Mouse (Mus musculus): Measurements from ENCODE around the gene Adgra3. TPM values are rescaled to one million over a fixed set of nuclear protein-coding genes. Genes with fewer than 3 reads are reported as not detected.
A peak's percentile ranks its signal among the peaks of the same experiment; 100 is the strongest.

Adgra3 gene
- polyA plus RNA-seq (2012; rRNA removed): 18.8 and 20.5 TPM in 2 replicates

- peak in 1 of 2 experiments; percentile 40 for DNase-seq (ENCODE audit: extremely low spot score in 1 of 2, low spot score in 1 of 2)
These were observed at the start of gene Adgra3 for GRCm38 (mm10) chr5:50058421-50059286. TSS of gene Adgra3 (minus strand) at chr5:50059006.

GRCm38 (mm10) chr5:50083441-50083840 is 24.6 kb upstream of the Adgra3 start:
- DNase-seq (ENCODE audit: extremely low spot score in 1 of 2, low spot score in 1 of 2): no peak

- peak in 1 of 2 experiments; percentile 23 for DNase-seq (ENCODE audit: extremely low spot score in 1 of 2, low spot score in 1 of 2)
These were observed 15.4 kb upstream of the Adgra3 start for GRCm38 (mm10) chr5:50074245-50074644.

GRCm38 (mm10) chr5:50064236-50064635 is 5.4 kb upstream of the Adgra3 start:
- DNase-seq (ENCODE audit: extremely low spot score in 1 of 2, low spot score in 1 of 2): no peak

- no peak for DNase-seq (ENCODE audit: extremely low spot score in 1 of 2, low spot score in 1 of 2)
These were observed 780 bp upstream of the Adgra3 start for GRCm38 (mm10) chr5:50059586-50059985.

- no peak for DNase-seq (ENCODE audit: extremely low spot score in 1 of 2, low spot score in 1 of 2)
These were observed 990 bp downstream of the Adgra3 start for GRCm38 (mm10) chr5:50057612-50058420.

- DNase-seq (ENCODE audit: extremely low spot score in 1 of 2, low spot score in 1 of 2): no peak
These were observed 6.3 kb downstream of the Adgra3 start for GRCm38 (mm10) chr5:50052456-50052855.

- DNase-seq (ENCODE audit: extremely low spot score in 1 of 2, low spot score in 1 of 2): no peak
These were observed 8.0 kb downstream of the Adgra3 start for GRCm38 (mm10) chr5:50050668-50051425.

GRCm38 (mm10) chr5:50050037-50050436 is 8.8 kb downstream of the Adgra3 start:
- DNase-seq (ENCODE audit: extremely low spot score in 1 of 2, low spot score in 1 of 2): no peak

- DNase-seq (ENCODE audit: extremely low spot score in 1 of 2, low spot score in 1 of 2): no peak
These were observed 9.3 kb downstream of the Adgra3 start for GRCm38 (mm10) chr5:50049506-50049905.

GRCm38 (mm10) chr5:50048960-50049359 is 9.8 kb downstream of the Adgra3 start:
- no peak for DNase-seq (ENCODE audit: extremely low spot score in 1 of 2, low spot score in 1 of 2)

- no peak for DNase-seq (ENCODE audit: extremely low spot score in 1 of 2, low spot score in 1 of 2)
These were observed 10.4 kb downstream of the Adgra3 start for GRCm38 (mm10) chr5:50048271-50048851.

- no peak for DNase-seq (ENCODE audit: extremely low spot score in 1 of 2, low spot score in 1 of 2)
These were observed 13.6 kb downstream of the Adgra3 start for GRCm38 (mm10) chr5:50045180-50045579.

- DNase-seq (ENCODE audit: extremely low spot score in 1 of 2, low spot score in 1 of 2): no peak
These were observed 15.1 kb downstream of the Adgra3 start for GRCm38 (mm10) chr5:50043677-50044076.

- no peak for DNase-seq (ENCODE audit: extremely low spot score in 1 of 2, low spot score in 1 of 2)
These were observed 16.4 kb downstream of the Adgra3 start for GRCm38 (mm10) chr5:50042274-50042943.

- DNase-seq (ENCODE audit: extremely low spot score in 1 of 2, low spot score in 1 of 2): no peak
These were observed 19.3 kb downstream of the Adgra3 start for GRCm38 (mm10) chr5:50039521-50039920.

- peak in 1 of 2 experiments; percentile 20 for DNase-seq (ENCODE audit: extremely low spot score in 1 of 2, low spot score in 1 of 2)
These were observed 21.1 kb downstream of the Adgra3 start for GRCm38 (mm10) chr5:50037666-50038065.

GRCm38 (mm10) chr5:50034900-50035514 is 23.8 kb downstream of the Adgra3 start:
- DNase-seq (ENCODE audit: extremely low spot score in 1 of 2, low spot score in 1 of 2): no peak

GRCm38 (mm10) chr5:50034231-50034630 is 24.6 kb downstream of the Adgra3 start:
- DNase-seq (ENCODE audit: extremely low spot score in 1 of 2, low spot score in 1 of 2): no peak

Measured in frontal cortex, adult 2 months (tissue).